Mouse (Mus musculus): ENCODE data around the gene Slc35b4.

- TF ChIP-seq CTCF (IDR thresholded peaks at IDR 0.05; ENCODE audit: low read depth, low read length) (no peak), TAL1 (conservative IDR thresholded peaks at IDR 0.05; ENCODE audit: low read depth, low read length) (no peak)
Measured at GRCm38 (mm10) chr6:34183326-34183725, 6.4 kb upstream of the Slc35b4 start.

Measured in G1E (cell line).